Mouse (Mus musculus) lung, adult 2 months (tissue): ENCODE results near the gene Khk. TPM values are rescaled to one million over a fixed set of nuclear protein-coding genes. Genes with fewer than 3 reads are reported as not detected.
A peak's percentile ranks its signal among the peaks of the same experiment; 100 is the strongest.

Experiments used
- DNase-seq: peaks from one replicate; pipeline ENCODE4 v3.0.0; 2022
- H3K4me1 ChIP-seq: fragments of 200-500 bp; 2 replicates; pipeline ENCODE4 v1.6.1; 2011; ENCODE audit warnings: low read length; ENCODE audit not compliant: control insufficient read depth, insufficient read depth
- H3K4me3 ChIP-seq: fragments of 200-500 bp; replicated peaks from 2 replicates; pipeline ENCODE3; 2011; ENCODE audit warnings: low read depth, mild to moderate bottlenecking, control low read depth, low read length; ENCODE audit errors: extremely low read depth
- CTCF ChIP-seq: fragments of 200-500 bp; IDR thresholded peaks from 2 replicates; pipeline ENCODE4 v1.5.1; 2011; ENCODE audit warnings: mild to moderate bottlenecking, low read length, control low read depth; ENCODE audit not compliant: insufficient read depth
- POLR2A ChIP-seq: fragments of 200-500 bp; IDR thresholded peaks from 2 replicates; pipeline ENCODE4 v1.6.1; 2011; ENCODE audit warnings: low read depth, mild to moderate bottlenecking, control low read depth, low read length, borderline replicate concordance; ENCODE audit errors: extremely low read depth
- WGBS: fragments of 180-500 bp; shearing (Covaris S2); methylation state at CpG from one replicate; pipeline ENCODE4 v1.1.7; 2018; 5-methylcytosine and 5-hydroxymethylcytosine counted together
- polyA plus RNA-seq: library from polyadenylated mRNA; depleted of rRNA; stranded (reverse); fragments of >200 nt; gene quantifications from 2 replicates; pipeline ENCODE4 v1.2.3, GENCODE M21; 2012

The Khk gene
- polyA plus RNA-seq, 1 experiment: 46.6 TPM

- peak; percentile 71 for DNase-seq
- Histone ChIP-seq H3K4me1 (no peaks in the 10 kb centered on the region), H3K4me3 (no peak overlapping the region)
- 28% methylated on average over 4 of the region's 4 CpGs for whole genome bisulfite sequencing
- TF ChIP-seq POLR2A (no peak), CTCF (peak; percentile 68)
These were observed 8.9 kb downstream of the Khk start for GRCm38 (mm10) chr5:30930121-30930520.

GRCm38 (mm10) chr5:30930846-30931245, 9.6 kb downstream of the Khk start:
- 65% methylated on average over 6 of the region's 6 CpGs for WGBS
- no peak for DNase-seq
- Histone ChIP-seq H3K4me3 (no peak overlapping the region), H3K4me1 (no peaks in the 10 kb centered on the region)
- TF ChIP-seq POLR2A (no peak), CTCF (no peak)

- H3K4me1 ChIP-seq: no peaks in the 10 kb centered on the region
- H3K4me3 ChIP-seq: no peak overlapping the region
- DNase-seq: no peak
- WGBS: 86% methylated on average over 4 of the region's 4 CpGs
- TF ChIP-seq POLR2A: no peak
- no peak for TF ChIP-seq CTCF
These were observed 10.1 kb downstream of the Khk start for GRCm38 (mm10) chr5:30931378-30931777.

- no peak for DNase-seq
- TF ChIP-seq POLR2A (no peak), CTCF (no peak)
- WGBS: 60% methylated on average over 5 of the region's 5 CpGs
These were observed 12.5 kb downstream of the Khk start for GRCm38 (mm10) chr5:30933705-30934104.

GRCm38 (mm10) chr5:30934725-30935461, 13.7 kb downstream of the Khk start:
- H3K4me3 ChIP-seq: no peak overlapping the region
- DNase-seq: no peak
- no peaks in the 10 kb centered on the region for H3K4me1 ChIP-seq
- WGBS: 92% methylated on average over 5 of the region's 5 CpGs
- TF ChIP-seq CTCF (no peak), POLR2A (no peak)

More at GRCm38 (mm10) chr5:30933705-30934104, 12.5 kb downstream of the Khk start:
- Histone ChIP-seq H3K4me1 (no peaks in the 10 kb centered on the region), H3K4me3 (no peak overlapping the region)

GRCm38 (mm10) chr5:30943004-30943403, 21.8 kb downstream of the Khk start:
- WGBS: 90% methylated on average over 2 of the region's 2 CpGs
- H3K4me1 ChIP-seq: no peaks in the 10 kb centered on the region
- TF ChIP-seq POLR2A (no peak), CTCF (peak; percentile 39; the same call in 1 of the 2 replicates)
- DNase-seq: no peak
- H3K4me3 ChIP-seq: no peak overlapping the region

GRCm38 (mm10) chr5:30944344-30944743, 23.1 kb downstream of the Khk start:
- DNase-seq: no peak
- Histone ChIP-seq H3K4me3 (no peak overlapping the region), H3K4me1 (no peaks in the 10 kb centered on the region)
- TF ChIP-seq CTCF (no peak), POLR2A (no peak)
- 92% methylated on average over 6 of the region's 6 CpGs for WGBS

- TF ChIP-seq POLR2A (no peak), CTCF (no peak)
- Histone ChIP-seq H3K4me3 (no peak within 1 kb of the TSS), H3K4me1 (no peaks in the 10 kb centered on the region)
- WGBS: 9% methylated on average over 44 of the region's 44 CpGs
- peak; percentile 34 for DNase-seq
These were observed 23.9 kb downstream of the Khk start, which contains the start of gene Cgref1 for GRCm38 (mm10) chr5:30944956-30945781. Gene Cgref1, minus strand, starts transcription at chr5:30945591.

GRCm38 (mm10) chr5:30948620-30949019, 27.4 kb downstream of the Khk start:
- WGBS: 82% methylated on average over 5 of the region's 5 CpGs
- Histone ChIP-seq H3K4me3 (no peak overlapping the region), H3K4me1 (no peaks in the 10 kb centered on the region)
- no peak for DNase-seq
- TF ChIP-seq CTCF: no peak
- TF ChIP-seq POLR2A: no peak
